Comparison of ENCODE assay signal across 8 mouse cellular contexts in genomic region chr11:5261508-5262392, GRCm38 (mm10). TPM values are rescaled to one million over a fixed set of nuclear protein-coding genes. Genes with fewer than 3 reads are reported as not detected.
A peak's percentile ranks its signal among the peaks of the same experiment; 100 is the strongest.
DNase-seq lines count a peak whose midpoint lies in the region; ATAC-seq and TF ChIP-seq lines count a peak whose summit lies in the region.

Gene Kremen1, minus strand, starts transcription at chr11:5261558.

- no peaks in the 10 kb centered on the region for H3K9me3 ChIP-seq in ES-E14 (ENCODE audit: control insufficient read depth, insufficient read depth, low read depth, low read length)
- no peaks in the 10 kb centered on the region for H3K9me3 ChIP-seq in forebrain, embryonic 16.5 days (ENCODE audit: control insufficient read depth, low read length)
- no peaks in the 10 kb centered on the region for H3K9me3 ChIP-seq in lung, embryonic 14.5 days (ENCODE audit: low read depth, low read length)

- peak; percentile 75 for DNase-seq in ES-E14 (ENCODE audit: low read depth, low spot score)
- DNase-seq in cerebellum, adult 11-12 months = peak; percentile 94
- DNase-seq in heart, postnatal 36 days = peak; percentile 91 to 92
- DNase-seq in layer of hippocampus, adult 2 months (ENCODE audit: low spot score in 2 of 2) = peak; percentile 89 to 92
- peak; percentile 95 for DNase-seq in lung, embryonic 14.5 days
- DNase-seq in thymus, adult 2 months = peak; percentile 94

- H3K27me3 ChIP-seq in forebrain, embryonic 16.5 days (replicated peaks; ENCODE audit: control insufficient read depth, insufficient read depth, low read length) = no peaks in the 10 kb centered on the region
- no peaks in the 10 kb centered on the region for H3K27me3 ChIP-seq in lung, embryonic 14.5 days (ENCODE audit: insufficient read depth, low read length)
- no peaks in the 10 kb centered on the region for H3K27me3 ChIP-seq in thymus, adult 2 months (ENCODE audit: control insufficient read depth, insufficient read depth, low read length)

- intact Hi-C loops in heart, postnatal 36 days (cut with DNase I) = loop anchor here (5.0 kb wide), 1 partner anchor 159 kb away; no protein-coding TSS in a partner anchor

- ATAC-seq in forebrain, embryonic 16.5 days = peak; percentile 98
- ATAC-seq in lung, embryonic 14.5 days (ENCODE audit: insufficient read depth) = peak; percentile 98

- H3K4me2 ChIP-seq in forebrain, embryonic 16.5 days (ENCODE audit: low read length) = peak within 1 kb of the TSS; percentile 58
- H3K4me2 ChIP-seq in lung, embryonic 14.5 days = peak within 1 kb of the TSS; percentile 85

- peak; percentile 27; the same call in 1 of the 2 replicates for TF ChIP-seq POLR2A in olfactory bulb, adult 2 months (IDR thresholded peaks at IDR 0.05; ENCODE audit: insufficient read depth, low read depth, low read length)
- TF ChIP-seq POLR2A in thymus, adult 2 months (IDR thresholded peaks at IDR 0.05; ENCODE audit: control insufficient read depth, extremely low read depth, insufficient read depth, low read length, poor library complexity) = peak; percentile 71

- in situ Hi-C loops in ES-E14 (cut with MboI; ENCODE audit: low sequenced_read_pairs in 2 of 2, unreplicated experiment in 2 of 2) = no loop called here

- peak within 1 kb of the TSS; percentile 89 to 98 for H3K4me3 ChIP-seq in ES-E14 (ENCODE audit: insufficient read depth in 1 of 2, low read depth in 1 of 2, low read length in 2 of 2, poor library complexity in 1 of 2, severe bottlenecking in 1 of 2)
- peak within 1 kb of the TSS; percentile 79 for H3K4me3 ChIP-seq in forebrain, embryonic 16.5 days (replicated peaks; ENCODE audit: low read length)
- H3K4me3 ChIP-seq in layer of hippocampus, adult 2 months = peak within 1 kb of the TSS; percentile 77
- H3K4me3 ChIP-seq in lung, embryonic 14.5 days (ENCODE audit: low read depth, low read length) = peak within 1 kb of the TSS; percentile 80
- peak within 1 kb of the TSS; percentile 95 for H3K4me3 ChIP-seq in olfactory bulb, adult 2 months (ENCODE audit: insufficient read depth, low read depth, low read length)
- peak within 1 kb of the TSS; percentile 98 for H3K4me3 ChIP-seq in thymus, adult 2 months (ENCODE audit: control insufficient read depth, insufficient read depth, low read length)

- 3% methylated on average over 45 of the region's 80 CpGs for WGBS in forebrain, embryonic 16.5 days
- WGBS in lung, embryonic 14.5 days = 2% methylated on average over 60 of the region's 80 CpGs
- 2% methylated on average over 70 of the region's 80 CpGs for WGBS in olfactory bulb, adult 2 months
- 3% methylated on average over 75 of the region's 80 CpGs for WGBS in thymus, adult 2 months

- peak within 1 kb of the TSS; percentile 80 for H3K9ac ChIP-seq in ES-E14 (ENCODE audit: insufficient read depth, low read depth, low read length, poor library complexity, severe bottlenecking)
- peak within 1 kb of the TSS; percentile 67 for H3K9ac ChIP-seq in forebrain, embryonic 16.5 days (replicated peaks; ENCODE audit: low read depth, low read length)
- peak within 1 kb of the TSS; percentile 82 for H3K9ac ChIP-seq in lung, embryonic 14.5 days

- H3K36me3 ChIP-seq in ES-E14 (ENCODE audit: control insufficient read depth, insufficient read depth, low read length, poor library complexity, severe bottlenecking) = no peaks in the 10 kb centered on the region
- H3K36me3 ChIP-seq in forebrain, embryonic 16.5 days (ENCODE audit: control insufficient read depth, insufficient read depth) = no peaks in the 10 kb centered on the region
- H3K36me3 ChIP-seq in lung, embryonic 14.5 days (ENCODE audit: insufficient read depth) = no peaks in the 10 kb centered on the region
- H3K36me3 ChIP-seq in thymus, adult 2 months (ENCODE audit: control insufficient read depth, insufficient read depth, low read length) = no peaks in the 10 kb centered on the region

- no peak within 1 kb of the TSS; the same call in 1 of the 2 replicates for H3K27ac ChIP-seq in ES-E14 (ENCODE audit: insufficient read depth, low read depth, low read length, poor library complexity, severe bottlenecking)
- H3K27ac ChIP-seq in forebrain, embryonic 16.5 days (ENCODE audit: low read length) = peak within 1 kb of the TSS; percentile 67
- H3K27ac ChIP-seq in layer of hippocampus, adult 2 months = peak within 1 kb of the TSS; percentile 88
- peak within 1 kb of the TSS; percentile 52 for H3K27ac ChIP-seq in lung, embryonic 14.5 days (ENCODE audit: low read depth)
- H3K27ac ChIP-seq in olfactory bulb, adult 2 months (ENCODE audit: insufficient read depth, low read depth, low read length) = peak within 1 kb of the TSS; percentile 42; the same call in 1 of the 2 replicates
- peak within 1 kb of the TSS; percentile 93 for H3K27ac ChIP-seq in thymus, adult 2 months (ENCODE audit: control insufficient read depth, insufficient read depth, low read length)

- H3K4me1 ChIP-seq in ES-E14 (ENCODE audit: control insufficient read depth in 2 of 2, insufficient read depth in 2 of 2, low read length in 2 of 2, poor library complexity in 1 of 2) = peaks cover 0 to 16% of the 10 kb centered on the region in 2 experiments; a peak in 3 of 4 replicates
- H3K4me1 ChIP-seq in forebrain, embryonic 16.5 days (replicated peaks; ENCODE audit: control insufficient read depth, insufficient read depth, low read length) = peaks cover 17% of the 10 kb centered on the region
- H3K4me1 ChIP-seq in lung, embryonic 14.5 days (ENCODE audit: insufficient read depth) = 0 out of 2 replicates have a peak, but pooled peaks cover under 1% of the 10 kb centered on the region
- peaks cover 19% of the 10 kb centered on the region for H3K4me1 ChIP-seq in olfactory bulb, adult 2 months (ENCODE audit: control insufficient read depth, insufficient read depth, low read length)
- H3K4me1 ChIP-seq in thymus, adult 2 months (replicated peaks; ENCODE audit: control insufficient read depth, insufficient read depth, low read length) = peaks cover 24% of the 10 kb centered on the region

- no peak for TF ChIP-seq CTCF in layer of hippocampus, adult 2 months (conservative IDR thresholded peaks at IDR 0.05)
- no peak for TF ChIP-seq CTCF in lung, embryonic 14.5 days (IDR thresholded peaks at IDR 0.05; ENCODE audit: low read depth)
- no peak for TF ChIP-seq CTCF in olfactory bulb, adult 2 months (IDR thresholded peaks at IDR 0.05; ENCODE audit: insufficient read depth, low read depth, low read length)
- 0 out of 2 replicates have a peak, but pooled peaks have one; percentile 39 for TF ChIP-seq CTCF in thymus, adult 2 months (IDR thresholded peaks at IDR 0.05; ENCODE audit: borderline replicate concordance, control insufficient read depth, extremely low read depth, insufficient read depth, low read length, poor library complexity)

TF ChIP-seq in ES-E14, 5 proteins besides CTCF, POLR2A, EP300 and RAD21:
- TF ChIP-seq ZC3H11A (IDR thresholded peaks at IDR 0.05; ENCODE audit: borderline replicate concordance, low read depth, low read length) = no peak
- TF ChIP-seq HCFC1 (IDR thresholded peaks at IDR 0.05; ENCODE audit: borderline replicate concordance, insufficient read depth, low read length) = no peak
- no peak for TF ChIP-seq ZNF384 (IDR thresholded peaks at IDR 0.05; ENCODE audit: low read depth, low read length)
- TF ChIP-seq CHD2 (IDR thresholded peaks at IDR 0.05; ENCODE audit: low read depth, low read length) = no peak
- no peak for TF ChIP-seq MAFK (IDR thresholded peaks at IDR 0.05; ENCODE audit: insufficient read depth, low read depth, low read length)
TF ChIP-seq in ES-E14: peak in this region for 0.

RNA-seq across cellular contexts. Expression of gene Kremen1, which starts in this region (rescaled TPM):
- 17.9 and 24.3 TPM in 2 replicates for total RNA-seq in ES-E14 (2012; rRNA removed)
- polyA plus RNA-seq in forebrain, embryonic 16.5 days (2015; fragmentation: Nextera tagmentation; extraction: Ambion mirVana) = 4.7 and 6.3 TPM in 2 replicates
- total RNA-seq in heart, postnatal 36 days (2021) = 10 to 100 TPM; 80.7 to 81.9 TPM
- total RNA-seq in layer of hippocampus, adult 2 months (2021) = 10 to 100 TPM; 14.7 to 14.8 TPM
- polyA plus RNA-seq in lung, embryonic 14.5 days (2014; fragmentation: Nextera tagmentation; extraction: Ambion mirVana) = 12.5 and 14.5 TPM in 2 replicates
- polyA plus RNA-seq in olfactory bulb, adult 2 months (2012; ENCODE audit: insufficient read depth, insufficient read length, low replicate concordance, missing spikeins) = 126 TPM in 1 of 2 replicates, not detected in the other
- 170 and 197 TPM in 2 replicates for polyA plus RNA-seq in thymus, adult 2 months (2012; rRNA removed)
